Mouse (Mus musculus): ENCODE data around the gene Angel1.
A peak's percentile ranks its signal among the peaks of the same experiment; 100 is the strongest.

Gene Angel1

GRCm38 (mm10) chr12:86678591-86679545 is 47.4 kb downstream of the Angel1 start, which contains the start of gene Vash1:
Gene Vash1 (plus strand): TSS chr12:86678700.
- peak; percentile 75 for DNase-seq

GRCm38 (mm10) chr12:86672507-86672906 is 53.8 kb downstream of the Angel1 start:
- DNase-seq = no peak

- no peak for DNase-seq
Observed at GRCm38 (mm10) chr12:86672105-86672504, 54.2 kb downstream of the Angel1 start.

- DNase-seq = no peak
Observed at GRCm38 (mm10) chr12:86668404-86668803, 57.9 kb downstream of the Angel1 start.

- DNase-seq = no peak
Observed at GRCm38 (mm10) chr12:86665656-86666055, 60.6 kb downstream of the Angel1 start.

GRCm38 (mm10) chr12:86660466-86660865 is 65.8 kb downstream of the Angel1 start:
- no peak for DNase-seq

GRCm38 (mm10) chr12:86659447-86659968 is 66.8 kb downstream of the Angel1 start:
- peak; percentile 20 for DNase-seq

GRCm38 (mm10) chr12:86652570-86653041 is 73.7 kb downstream of the Angel1 start:
- DNase-seq = peak; percentile 71

GRCm38 (mm10) chr12:86651301-86651860 is 74.9 kb downstream of the Angel1 start:
- no peak for DNase-seq
